Mouse (Mus musculus) spleen, postnatal 14 days (tissue): ENCODE data around the gene Fndc10.
"Not testable (repeated sequence)": the region's sequence is repeated elsewhere in the genome, so short reads cannot be mapped to it uniquely, and the experiment has no call there.

Source experiments
- DNase-seq, 2 experiments: peaks; one replicate each; pipeline ENCODE4 v3.0.0; 2021 to 2022; ENCODE audit warnings: low spot score in 2 of 2

Gene Fndc10

GRCm38 (mm10) chr4:155694111-155694481 lies at the start of gene Fndc10:
Fndc10 (plus strand) TSS chr4:155694342.
- peak; percentile 14 to 34 for DNase-seq

GRCm38 (mm10) chr4:155645308-155645707 lies 48.8 kb upstream of the Fndc10 start, which contains the start of gene Gm10563:
Gm10563 (minus strand) TSS chr4:155645408.
- not testable (repeated sequence) for DNase-seq

GRCm38 (mm10) chr4:155645721-155646120 lies 48.4 kb upstream of the Fndc10 start:
- no peak for DNase-seq

DNA sequence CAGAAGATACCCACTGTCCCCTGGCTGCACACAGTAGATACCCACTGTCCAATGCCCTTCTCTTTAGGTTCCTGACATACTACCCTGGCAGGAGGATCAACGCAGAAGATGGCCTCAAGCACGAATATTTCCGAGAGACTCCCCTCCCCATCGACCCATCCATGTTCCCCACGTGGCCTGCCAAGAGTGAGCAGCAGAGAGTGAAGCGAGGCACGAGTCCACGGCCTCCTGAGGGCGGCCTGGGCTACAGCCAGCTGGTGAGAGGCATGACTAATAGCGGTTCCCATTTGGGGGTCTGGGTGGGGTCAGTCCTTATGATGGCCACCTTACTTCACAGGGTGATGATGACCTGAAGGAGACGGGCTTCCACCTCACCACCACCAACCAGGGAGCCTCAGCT lies 44.8 kb upstream of the Fndc10 start:
- no peak for DNase-seq

DNA sequence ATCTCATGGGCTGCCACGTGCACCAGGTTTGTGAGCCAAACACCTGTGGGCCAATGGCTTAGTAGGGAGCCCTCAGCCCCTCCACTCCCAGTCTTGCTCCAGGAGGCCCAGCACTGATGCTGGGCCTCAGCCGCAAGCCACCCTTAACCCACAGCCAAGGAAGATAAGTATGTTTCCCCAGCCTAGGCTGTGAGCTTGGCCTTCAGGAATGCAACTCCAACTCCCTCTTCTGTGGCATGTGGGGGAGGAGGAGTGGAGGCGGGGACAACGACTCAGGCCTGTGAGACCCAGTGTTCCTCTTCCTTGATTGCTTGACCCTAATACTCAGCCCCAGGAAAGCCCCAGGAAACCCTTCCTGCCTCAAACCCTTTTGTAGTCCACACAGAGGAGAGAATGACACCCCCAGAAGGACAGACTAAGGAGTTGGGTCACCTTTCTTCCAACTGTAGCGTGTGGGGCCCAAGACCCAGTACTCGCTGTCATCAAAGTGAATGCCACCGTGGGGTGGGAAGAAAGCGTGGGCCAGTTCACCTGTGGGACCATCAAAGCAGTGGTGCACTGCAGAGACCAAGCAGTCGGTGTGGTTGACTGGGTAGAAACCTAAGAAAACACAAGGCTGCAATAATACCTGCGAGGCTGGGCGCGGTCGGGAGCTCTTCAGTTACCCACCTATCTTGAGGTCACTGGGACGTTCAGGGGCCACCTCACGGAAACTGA lies 42.4 kb upstream of the Fndc10 start:
- DNase-seq: no peak

DNA sequence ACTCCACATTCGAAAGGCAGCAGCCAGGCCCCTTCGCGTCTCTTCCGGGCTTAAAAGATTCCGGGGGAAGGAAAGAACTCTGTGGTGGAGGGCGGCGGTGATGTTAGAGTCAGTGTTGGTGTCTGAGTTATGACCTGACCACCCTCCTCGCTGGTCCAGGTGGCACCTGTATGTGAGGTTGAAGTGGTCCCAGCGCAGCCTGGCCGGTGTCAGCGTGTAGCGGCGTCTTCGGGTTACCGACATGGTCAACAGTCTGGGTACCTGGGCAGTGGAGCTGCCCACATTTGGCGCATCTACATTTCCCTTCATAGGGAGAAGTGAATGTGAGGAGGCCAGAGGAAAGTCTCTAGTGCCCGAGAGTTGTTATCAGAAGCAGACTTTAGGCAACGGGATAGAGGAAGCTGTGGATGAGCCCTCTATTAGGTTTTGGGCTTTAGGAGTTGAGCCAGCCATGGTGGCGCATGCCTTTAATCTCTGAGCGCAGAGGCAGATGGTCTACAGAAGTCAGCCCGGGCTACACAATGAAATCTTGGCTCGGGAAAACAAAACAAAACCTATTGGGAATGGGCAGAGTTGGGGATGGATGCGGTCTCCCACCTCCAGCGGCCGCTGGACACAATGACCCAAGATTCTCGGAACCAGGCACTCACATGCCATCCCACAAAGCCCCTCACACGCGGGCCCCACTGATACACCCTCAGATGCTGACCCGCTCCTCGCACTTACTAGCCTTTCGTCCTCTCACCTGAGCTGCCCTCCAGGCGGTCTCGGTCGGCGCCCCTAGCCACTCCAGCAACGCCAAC lies 41.7 kb upstream of the Fndc10 start:
- DNase-seq: no peak

- no peak for DNase-seq
These were observed 41.1 kb upstream of the Fndc10 start, which contains the start of gene Mmp23 for GRCm38 (mm10) chr4:155653086-155653450. Mmp23 (minus strand) TSS chr4:155653384.

DNA sequence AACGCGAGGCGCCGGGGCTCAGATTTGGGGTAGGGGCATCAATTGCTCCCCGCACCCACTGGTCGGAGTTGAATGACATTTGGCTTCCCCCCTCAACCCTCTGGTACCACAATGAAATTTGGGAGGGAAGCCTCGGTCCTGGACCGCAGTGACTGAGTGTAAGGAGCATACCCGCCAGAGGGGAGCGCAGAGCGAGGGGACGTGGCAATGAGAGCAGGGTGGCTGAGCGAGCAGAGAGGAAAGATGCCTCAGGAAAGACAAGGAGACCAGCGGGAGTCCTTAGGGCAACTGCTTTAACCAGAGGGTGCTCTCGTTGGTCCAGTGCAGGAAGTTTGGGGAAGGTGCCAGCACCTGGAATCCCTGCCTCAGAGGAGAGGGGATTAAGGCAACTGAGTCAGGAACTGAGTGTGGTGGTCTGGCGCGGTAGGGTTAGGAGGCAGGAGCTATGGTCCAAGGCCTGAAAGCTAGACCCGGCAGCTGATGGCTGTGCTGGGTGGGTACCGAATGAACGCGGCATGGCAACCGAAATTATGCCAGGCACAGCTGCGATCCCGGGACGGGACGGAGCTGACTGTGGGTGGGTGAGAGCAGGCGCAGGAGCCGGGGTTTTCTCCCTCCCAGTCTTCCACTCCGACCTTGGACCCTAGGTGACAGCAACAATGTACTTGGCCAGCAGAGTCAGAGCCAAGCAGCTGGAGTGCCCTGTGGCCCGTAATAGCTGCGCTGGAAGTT lies 40.5 kb upstream of the Fndc10 start:
- no peak for DNase-seq

DNA sequence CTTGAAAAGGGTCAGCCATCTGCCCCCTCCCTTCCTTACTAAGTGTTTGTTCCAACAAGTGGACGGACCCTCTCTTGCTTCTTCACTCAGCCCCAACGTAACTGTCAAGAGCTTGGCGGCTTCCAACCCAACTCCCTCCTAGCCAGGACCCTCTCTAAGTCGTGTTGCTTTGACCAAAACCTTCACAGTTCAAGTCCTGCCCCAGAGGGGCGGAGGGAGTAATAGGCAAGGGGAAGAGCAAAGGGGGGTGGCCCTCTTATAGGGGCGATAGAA lies 40.0 kb upstream of the Fndc10 start:
- DNase-seq: no peak

DNA sequence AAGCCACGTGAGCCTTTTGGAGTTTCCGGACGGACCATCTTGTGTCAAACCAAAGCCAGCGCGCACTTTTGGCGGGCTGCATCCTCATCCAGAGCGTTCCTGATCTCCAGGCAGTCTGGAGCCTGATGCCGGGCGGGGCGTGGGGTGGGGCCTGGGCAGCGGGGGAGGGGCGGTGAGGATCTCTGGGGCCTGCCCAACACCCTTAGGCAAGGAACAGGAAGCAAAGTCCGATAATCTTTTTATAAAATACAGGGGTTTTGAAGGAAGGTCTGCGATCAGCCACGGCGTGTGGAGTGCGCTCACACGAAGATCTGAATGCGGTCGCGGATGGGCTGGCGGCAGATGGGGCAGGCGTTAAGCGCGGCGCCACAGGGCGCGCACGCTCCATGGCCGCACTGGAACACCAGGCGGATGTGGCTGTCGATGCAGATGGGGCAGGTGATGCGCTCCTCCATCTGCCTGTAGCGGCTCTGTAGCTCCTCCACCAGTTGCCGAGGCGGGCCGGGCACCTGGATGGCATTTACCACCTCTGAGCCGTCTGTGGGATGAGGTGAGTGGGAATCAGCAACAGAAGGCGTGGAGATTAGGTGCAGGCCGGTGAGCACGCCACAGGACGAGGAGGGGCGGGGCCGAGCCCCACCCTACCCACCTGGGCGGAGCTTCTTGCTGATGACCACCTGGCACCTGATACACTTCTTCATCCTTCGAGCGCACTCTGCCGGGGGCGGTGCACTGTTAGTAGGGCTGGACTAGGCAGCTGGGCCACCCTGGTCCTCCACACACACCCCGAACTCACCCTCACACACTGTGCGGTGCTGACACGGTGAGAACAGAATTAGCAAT lies 39.5 kb upstream of the Fndc10 start:
- DNase-seq: no peak

GRCm38 (mm10) chr4:155656214-155656751 lies 37.9 kb upstream of the Fndc10 start:
- no peak for DNase-seq

- DNase-seq: no peak
These were observed 35.2 kb upstream of the Fndc10 start for GRCm38 (mm10) chr4:155658961-155659360.

- no peak for DNase-seq
These were observed 33.5 kb upstream of the Fndc10 start for GRCm38 (mm10) chr4:155660641-155661040.

DNA sequence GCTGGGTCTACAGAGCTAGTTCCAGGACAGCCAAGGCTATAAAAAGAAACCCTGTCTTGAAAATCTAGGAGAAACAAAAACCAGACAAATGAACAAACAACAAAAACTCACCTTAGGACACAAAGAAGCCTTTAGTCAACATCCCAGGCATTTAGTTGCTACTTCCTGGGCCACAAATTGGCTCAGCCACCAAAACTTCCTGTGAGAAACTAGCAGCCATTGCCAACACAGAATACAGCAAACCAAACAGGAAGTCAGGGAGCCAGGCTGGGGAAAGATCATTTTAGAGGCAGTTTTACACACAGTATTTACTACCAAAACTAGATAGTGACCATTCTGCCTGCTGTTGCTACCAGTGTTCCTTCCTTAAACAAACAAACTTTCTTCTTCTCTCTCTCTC lies 27.2 kb upstream of the Fndc10 start:
- no peak for DNase-seq

DNA sequence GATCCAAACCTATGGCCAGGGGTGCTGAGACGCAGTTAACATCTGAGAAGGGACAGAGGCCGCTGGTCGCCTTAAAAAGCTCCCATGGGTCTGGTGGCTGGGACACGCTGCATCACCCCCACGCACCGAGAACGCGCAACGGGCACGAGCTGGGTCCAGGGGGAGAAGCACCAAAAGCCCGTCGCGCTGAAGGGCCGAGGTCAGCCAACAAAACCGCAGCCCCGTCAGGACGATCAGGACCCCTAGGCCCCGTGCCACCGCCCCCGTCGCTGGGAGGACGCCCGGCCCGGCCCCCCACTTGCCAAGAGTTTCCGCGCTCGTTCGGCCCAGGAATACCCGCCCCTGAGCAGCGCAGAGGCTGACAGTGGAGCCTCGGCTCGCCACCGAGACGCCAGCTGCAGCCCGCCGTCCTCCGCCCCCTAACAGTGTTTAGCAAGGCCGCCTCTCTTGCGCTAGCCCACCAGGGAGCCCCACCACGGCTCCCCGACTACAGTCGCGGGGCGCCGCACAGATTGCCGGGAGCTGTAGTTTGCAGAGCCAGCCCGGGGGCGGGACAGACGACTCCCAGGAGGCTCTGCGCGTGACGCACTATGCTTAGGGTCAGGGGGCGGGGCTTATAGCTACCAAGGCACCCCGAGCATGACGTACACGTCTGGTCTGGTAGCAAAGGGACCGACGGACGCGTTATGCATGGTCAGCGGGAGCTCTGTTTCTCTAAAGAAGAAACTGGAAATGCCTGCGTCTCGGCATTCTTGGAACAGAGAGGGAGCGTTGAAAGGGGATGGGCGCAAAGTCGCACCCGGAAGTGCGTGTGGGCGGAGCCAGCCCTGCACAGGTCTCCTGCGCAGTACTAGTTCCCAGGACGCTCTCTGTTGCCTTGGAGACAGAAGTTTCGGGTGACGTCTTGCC lies 25.2 kb upstream of the Fndc10 start, which contains the start of gene Mib2:
TSS of gene Mib2 (minus strand) at position 510 of the 909 bp plus-strand sequence.
- peak; percentile 91 to 94 for DNase-seq

DNA sequence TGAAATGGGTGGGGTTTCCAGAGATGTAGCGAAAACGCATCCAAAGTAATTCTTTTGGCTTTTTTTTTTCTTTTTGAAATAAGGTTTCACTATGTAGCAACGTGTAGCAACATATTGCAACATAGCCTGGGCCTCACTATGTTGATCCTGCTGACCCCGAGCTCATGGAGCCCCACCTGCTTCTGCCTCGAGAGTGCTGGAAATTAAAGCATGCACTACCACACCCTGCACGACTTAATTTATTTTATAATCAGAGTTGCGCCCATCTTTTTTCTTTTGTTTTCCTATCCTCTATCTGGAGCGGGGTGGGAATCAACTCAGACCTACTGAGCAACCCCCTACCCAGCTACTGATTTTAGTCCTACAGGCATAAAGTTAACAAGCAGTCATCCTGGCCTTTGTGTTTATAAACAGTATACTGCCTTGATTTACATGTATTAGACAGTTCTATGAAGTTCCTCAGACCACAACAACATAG lies 24.5 kb upstream of the Fndc10 start:
- no peak for DNase-seq

GRCm38 (mm10) chr4:155670236-155670635 lies 23.9 kb upstream of the Fndc10 start:
- DNase-seq: not testable (repeated sequence)

GRCm38 (mm10) chr4:155672082-155672481 lies 22.1 kb upstream of the Fndc10 start:
- DNase-seq: no peak

DNA sequence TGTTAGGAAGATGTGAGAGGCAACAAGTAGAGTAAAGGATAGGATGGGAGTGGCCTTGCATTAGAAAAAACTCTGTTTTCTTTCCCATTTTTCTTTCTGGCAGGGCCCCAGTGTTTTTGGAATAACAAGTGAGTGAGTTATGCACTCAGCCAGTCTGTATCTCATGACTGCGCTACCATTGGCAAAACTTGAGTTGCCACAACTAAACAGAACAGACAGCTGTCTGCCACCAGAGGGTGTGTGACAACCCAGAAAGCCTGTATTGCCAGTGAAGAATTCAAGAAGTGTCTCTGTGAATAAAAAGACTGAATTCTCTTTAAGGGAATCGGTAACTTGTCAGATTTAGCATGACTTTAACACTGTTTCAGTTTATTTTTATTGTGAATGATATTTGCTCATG lies 18.2 kb upstream of the Fndc10 start:
- DNase-seq: no peak

DNA sequence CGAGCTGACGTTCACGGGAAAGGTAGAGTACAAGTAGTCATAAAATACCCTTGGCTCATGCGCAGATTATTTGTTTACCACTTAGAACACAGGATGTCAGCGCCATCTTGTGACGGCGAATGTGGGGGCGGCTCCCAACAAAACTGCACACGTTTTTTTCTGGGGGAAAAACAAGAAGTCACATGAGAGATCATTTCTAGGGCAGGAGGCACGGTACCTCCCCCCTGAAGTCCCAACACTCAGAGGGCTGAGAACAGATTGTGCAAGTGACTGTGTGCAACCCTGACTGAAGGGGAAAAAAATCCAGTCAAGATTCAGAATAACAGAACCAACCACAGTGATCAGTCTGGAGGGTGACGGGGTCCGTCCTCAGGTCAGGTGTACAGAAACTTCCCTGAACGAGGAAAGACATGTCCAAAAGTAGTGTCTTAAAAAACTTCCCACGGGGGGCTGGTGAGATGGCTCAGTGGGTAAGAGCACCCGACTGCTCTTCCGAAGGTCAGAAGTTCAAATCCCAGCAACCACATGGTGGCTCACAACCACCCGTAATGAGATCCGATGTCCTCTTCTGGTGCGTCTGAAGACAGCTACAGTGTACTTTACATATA lies 10.4 kb upstream of the Fndc10 start:
- not testable (repeated sequence) for DNase-seq
